In genomic region chr17:7620166-7620565, GRCm38 (mm10) we compare ENCODE assay signal across 17 mouse cellular contexts.
DNase-seq lines count a peak whose midpoint lies in the region; TF ChIP-seq lines count a peak whose summit lies in the region.
"Had no signal": no experiment of that assay in that cellular context is flagged by ENCODE, and none has a peak within 500 bp of the region (broad histone marks: within the 10 kb centered on the region; RNA-seq: fewer than 3 reads in every experiment).

No protein-coding gene starts in this region.

- H3K79me2 ChIP-seq in C2C12 (ENCODE audit: control insufficient read depth, insufficient read depth) (no peaks in the 10 kb centered on the region), myocyte (ENCODE audit: control insufficient read depth, insufficient read depth) (no peaks in the 10 kb centered on the region)

- no peak for DNase-seq in gastrocnemius, adult 2 months
- no peak for DNase-seq in gastrocnemius, adult 8-10 months (ENCODE audit: low spot score in 2 of 2)
- DNase-seq in layer of hippocampus, adult 9-11 months, result peak; percentile 9
- DNase-seq in layer of hippocampus, postnatal 14 days (ENCODE audit: low spot score in 2 of 2), result no peak
- no peak for DNase-seq in embryo, embryonic 9.5 days (ENCODE audit: extremely low spot score)
- DNase-seq: adrenal gland, adult 2 months; adrenal gland, postnatal 14 days; cerebellum, adult 11 months; cerebellum, adult 2 months; cerebellum, adult 9-11 months; cerebellum, postnatal 25 days; forebrain, postnatal 0 days had no signal

- H3K27me3 ChIP-seq in C2C12 (ENCODE audit: control insufficient read depth, insufficient read depth, insufficient read length) (no peaks in the 10 kb centered on the region), myocyte (ENCODE audit: control insufficient read depth, insufficient read depth, insufficient read length) (no peaks in the 10 kb centered on the region)

- peak overlapping the region; percentile 79 for H3K27ac ChIP-seq in gastrocnemius, adult 2 months
- H3K27ac ChIP-seq: hindbrain, embryonic 10.5 days; hindbrain, embryonic 14.5 days had no signal

- intact Hi-C loops in gastrocnemius, adult 2 months (cut with DNase I), result no loop called here

- TF ChIP-seq POLR2A in myocyte (IDR thresholded peaks at IDR 0.05; ENCODE audit: insufficient read length, low read depth), result no peak

- no peak overlapping the region for H3K4me2 ChIP-seq in myocyte (ENCODE audit: low read depth)
- H3K4me2 ChIP-seq: heart, embryonic 11.5 days; hindbrain, embryonic 14.5 days had no signal

- no peak overlapping the region for H3K4me3 ChIP-seq in gastrocnemius, adult 2 months
- no peak overlapping the region for H3K4me3 ChIP-seq in C2C12 (ENCODE audit: insufficient read depth, poor library complexity, severe bottlenecking)
- H3K4me3 ChIP-seq in myocyte, result no peak overlapping the region
- H3K4me3 ChIP-seq: hindbrain, embryonic 10.5 days had no signal

- no peak overlapping the region for H3ac ChIP-seq in C2C12 (ENCODE audit: control insufficient read depth, insufficient read length, low read depth)
- no peak overlapping the region for H3ac ChIP-seq in myocyte (ENCODE audit: control insufficient read depth, insufficient read length)

- no peak for TF ChIP-seq CTCF in gastrocnemius, adult 2 months (IDR thresholded peaks at IDR 0.05)
- TF ChIP-seq CTCF in C2C12 (IDR thresholded peaks at IDR 0.05; ENCODE audit: control insufficient read depth, insufficient read depth, insufficient read length), result no peak

- H3K36me3 ChIP-seq in C2C12 (ENCODE audit: control insufficient read depth, insufficient read depth) (no peaks in the 10 kb centered on the region), myocyte (ENCODE audit: control insufficient read depth, insufficient read depth) (no peaks in the 10 kb centered on the region)
- H3K36me3 ChIP-seq: hindbrain, embryonic 10.5 days had no signal

- H3K79me3 ChIP-seq in C2C12 (ENCODE audit: low read depth), result no peaks in the 10 kb centered on the region

TF ChIP-seq in C2C12, 6 proteins besides CTCF, POLR2A, EP300 and RAD21:
- TF ChIP-seq MYOD1 (IDR thresholded peaks at IDR 0.05; ENCODE audit: control insufficient read depth, insufficient read length, low read depth), result peak; percentile 80
- no peak for TF ChIP-seq MYOG (IDR thresholded peaks at IDR 0.05; ENCODE audit: control insufficient read depth, extremely low read depth, insufficient read length)

TF ChIP-seq in myocyte, 11 proteins besides CTCF, POLR2A, EP300 and RAD21:
- TF ChIP-seq CEBPB (IDR thresholded peaks at IDR 0.05; ENCODE audit: insufficient read depth, poor library complexity, severe bottlenecking), result no peak
- peak in 2 of 3 experiments; percentile 77 to 86 for TF ChIP-seq MYOD1 (IDR thresholded peaks at IDR 0.05; ENCODE audit: control insufficient read depth in 1 of 3, insufficient read length in 2 of 3, low read depth in 2 of 3)
- TF ChIP-seq E2F4 (IDR thresholded peaks at IDR 0.05; ENCODE audit: insufficient read depth), result no peak
- TF ChIP-seq USF1 (IDR thresholded peaks at IDR 0.05; ENCODE audit: low read depth), result no peak
TF ChIP-seq in myocyte: peak in this region for 1.
